Mouse (Mus musculus) cerebellum, postnatal 36 days (tissue): ENCODE results near the gene Fxyd4.

ENCODE experiments used
- DNase-seq, 2 experiments: peaks; one replicate each; pipeline ENCODE4 v3.0.0; 2021 to 2022; ENCODE audit warnings: mixed read lengths in 2 of 2

The Fxyd4 gene

DNA sequence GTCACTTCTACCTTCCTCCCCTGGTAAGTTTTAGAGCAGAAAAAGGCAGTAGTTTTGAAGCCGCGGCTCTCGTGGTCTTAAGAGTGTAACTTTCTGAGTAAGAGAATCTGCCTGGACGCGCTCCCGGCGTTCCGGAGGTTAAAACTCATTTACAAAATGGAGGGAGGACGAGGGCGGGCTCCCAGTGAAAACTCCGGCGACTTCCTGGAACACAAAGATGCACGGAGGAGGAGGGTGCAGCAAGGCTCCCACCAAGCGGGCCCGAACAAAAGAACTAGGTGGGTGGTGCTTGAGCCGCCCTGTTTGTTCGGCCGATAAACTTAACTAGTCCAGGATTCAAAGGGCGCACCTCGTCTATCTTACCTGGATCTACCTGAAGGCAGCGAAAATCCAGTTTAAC lies 19.9 kb downstream of the Fxyd4 start:
- peak; percentile 41 to 43 for DNase-seq

DNA sequence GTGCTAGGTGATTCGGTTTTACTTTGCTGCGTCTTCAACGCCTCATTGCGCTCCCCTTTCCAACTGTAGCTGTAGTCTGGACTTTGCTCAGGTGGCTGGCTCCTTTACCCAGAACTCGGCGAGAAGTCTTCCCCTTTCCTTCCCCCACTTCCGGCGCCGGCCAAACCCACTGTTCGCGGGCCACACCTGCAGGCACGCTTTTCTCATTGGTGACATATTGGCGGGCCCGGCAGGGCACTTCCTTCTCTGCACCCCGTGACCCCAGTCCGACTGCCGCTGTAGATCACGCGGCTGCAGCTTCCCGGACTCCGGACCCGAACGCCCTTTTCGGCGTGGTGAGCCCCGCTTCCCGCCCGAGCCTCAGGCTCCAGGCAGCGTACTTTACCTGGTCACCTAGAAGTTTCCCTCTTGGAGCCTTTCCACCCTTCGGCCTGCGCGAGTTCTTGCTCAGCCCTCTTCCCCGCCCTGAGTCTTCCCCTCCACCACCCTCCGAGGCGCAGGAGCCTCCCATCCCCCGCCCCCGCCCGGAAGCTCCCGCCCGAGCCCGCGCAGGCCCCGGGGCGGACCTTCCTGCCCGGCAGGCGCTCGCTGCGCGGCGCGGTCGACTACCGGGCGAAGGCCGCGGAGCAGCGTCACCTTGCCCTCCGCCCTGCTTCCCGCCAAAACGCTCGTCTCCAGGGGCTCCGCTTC lies 20.6 kb downstream of the Fxyd4 start:
- peak; percentile 76 for DNase-seq

DNA sequence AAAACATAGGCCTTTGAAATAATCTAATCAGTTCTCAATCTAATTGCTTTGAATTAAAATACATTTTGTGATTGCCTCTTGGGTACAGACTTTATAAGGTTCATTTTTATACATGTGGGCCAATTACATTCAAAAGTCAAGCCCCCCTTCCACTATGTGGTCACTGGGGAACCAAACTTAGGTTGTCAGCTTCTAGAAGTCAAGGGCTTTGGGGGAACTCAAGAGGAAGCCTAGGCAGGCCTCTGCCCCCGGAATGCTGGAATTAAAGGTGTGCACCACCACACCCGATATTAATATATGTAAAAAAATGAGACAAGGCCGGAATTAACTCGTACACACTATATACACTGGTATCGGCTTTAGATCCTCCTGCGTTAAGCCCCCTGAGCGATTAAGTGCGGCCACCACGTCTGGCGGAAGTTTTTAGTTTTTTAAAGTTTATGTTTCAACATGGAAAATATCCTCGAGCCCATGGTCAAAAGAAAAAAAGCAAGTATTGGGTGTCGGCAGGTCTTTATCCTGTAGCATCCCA lies 21.2 kb downstream of the Fxyd4 start:
- no peak for DNase-seq

DNA sequence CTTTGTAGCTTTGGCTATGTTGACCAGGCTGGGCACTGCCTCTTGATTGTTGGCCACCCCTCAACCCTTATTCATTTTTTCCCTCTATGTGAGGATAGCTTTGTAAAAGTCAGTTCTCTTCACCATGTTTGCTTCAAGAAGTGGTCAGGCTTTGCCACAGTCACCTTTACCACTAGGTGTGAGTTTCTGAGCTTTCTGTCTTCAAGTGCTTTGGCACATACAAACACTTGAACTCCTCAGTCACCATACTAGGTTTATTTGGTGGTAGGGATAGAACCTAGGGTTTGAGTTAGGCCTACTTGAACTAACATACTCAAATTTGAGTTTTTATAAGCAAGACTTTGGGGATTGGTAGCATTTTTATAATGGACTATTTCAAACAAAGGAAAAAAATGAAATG lies 23.0 kb downstream of the Fxyd4 start:
- DNase-seq: no peak

DNA sequence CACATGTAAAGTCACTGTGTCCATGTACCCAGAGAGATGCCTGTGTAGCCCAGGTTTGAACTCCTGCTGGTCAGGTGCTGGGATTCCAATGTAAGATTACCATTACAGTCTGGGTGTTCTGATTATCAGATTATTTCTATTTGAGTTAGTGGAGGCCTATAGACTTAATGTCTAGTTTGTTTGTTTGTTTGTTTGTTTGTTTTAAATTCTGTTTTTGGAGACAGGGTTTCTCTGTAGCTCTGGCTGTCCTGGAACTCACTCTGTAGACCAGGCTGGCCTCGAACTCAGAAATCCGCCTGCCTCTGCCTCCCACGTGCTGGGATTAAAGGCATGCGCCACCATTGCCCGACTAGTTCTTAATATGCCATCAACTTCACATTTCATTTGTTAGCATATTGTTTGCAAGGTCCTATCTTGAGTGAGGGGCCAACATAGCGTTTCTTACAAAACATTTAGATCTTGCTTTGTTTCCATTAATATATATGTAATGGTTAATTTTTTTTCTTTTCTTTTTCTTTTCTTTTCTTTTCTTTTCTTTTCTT lies 27.3 kb downstream of the Fxyd4 start:
- no peak for DNase-seq

DNA sequence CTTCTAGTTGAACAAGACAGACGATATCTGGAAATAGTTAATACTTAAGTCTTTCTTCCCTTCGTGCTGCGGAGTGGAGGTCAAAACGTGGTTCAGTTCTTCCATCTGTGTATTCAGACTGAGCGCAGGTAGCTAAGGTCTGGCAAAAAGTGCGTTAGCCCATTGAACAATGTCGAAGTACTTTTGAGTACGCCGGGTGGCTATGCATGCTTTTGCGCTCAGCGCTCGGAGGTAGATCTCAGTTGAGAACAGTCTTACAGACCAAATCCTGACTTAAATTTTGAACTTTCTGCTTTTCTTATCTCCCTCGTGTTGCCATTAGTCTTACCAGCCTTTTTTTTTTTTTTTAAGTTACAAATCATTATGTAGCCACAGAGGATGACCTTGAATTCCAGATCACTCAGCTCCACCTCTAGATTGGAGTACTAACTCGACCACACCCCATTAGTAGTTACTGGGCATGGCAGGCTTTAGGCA lies 29.0 kb downstream of the Fxyd4 start:
- no peak for DNase-seq

DNA sequence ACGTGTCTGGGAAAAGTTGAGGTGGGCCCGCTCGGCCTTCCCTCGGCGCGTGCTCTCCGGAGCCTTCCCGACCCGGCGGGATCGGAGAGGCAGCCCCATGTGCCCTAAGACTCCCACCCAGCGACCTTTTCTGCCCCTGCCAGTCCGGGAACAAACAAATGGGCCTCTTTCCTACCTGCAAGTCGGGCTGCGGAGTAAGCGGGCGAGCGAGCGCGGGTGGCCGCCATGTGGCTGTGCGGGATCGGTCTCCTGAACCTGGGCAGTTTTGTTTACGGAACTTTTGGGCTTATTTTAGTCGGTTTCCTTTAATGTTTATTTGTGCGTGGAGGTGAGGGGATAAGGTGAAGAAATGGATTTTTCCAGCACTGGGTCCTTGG lies 29.5 kb downstream of the Fxyd4 start:
- peak; percentile 14 to 20 for DNase-seq

DNA sequence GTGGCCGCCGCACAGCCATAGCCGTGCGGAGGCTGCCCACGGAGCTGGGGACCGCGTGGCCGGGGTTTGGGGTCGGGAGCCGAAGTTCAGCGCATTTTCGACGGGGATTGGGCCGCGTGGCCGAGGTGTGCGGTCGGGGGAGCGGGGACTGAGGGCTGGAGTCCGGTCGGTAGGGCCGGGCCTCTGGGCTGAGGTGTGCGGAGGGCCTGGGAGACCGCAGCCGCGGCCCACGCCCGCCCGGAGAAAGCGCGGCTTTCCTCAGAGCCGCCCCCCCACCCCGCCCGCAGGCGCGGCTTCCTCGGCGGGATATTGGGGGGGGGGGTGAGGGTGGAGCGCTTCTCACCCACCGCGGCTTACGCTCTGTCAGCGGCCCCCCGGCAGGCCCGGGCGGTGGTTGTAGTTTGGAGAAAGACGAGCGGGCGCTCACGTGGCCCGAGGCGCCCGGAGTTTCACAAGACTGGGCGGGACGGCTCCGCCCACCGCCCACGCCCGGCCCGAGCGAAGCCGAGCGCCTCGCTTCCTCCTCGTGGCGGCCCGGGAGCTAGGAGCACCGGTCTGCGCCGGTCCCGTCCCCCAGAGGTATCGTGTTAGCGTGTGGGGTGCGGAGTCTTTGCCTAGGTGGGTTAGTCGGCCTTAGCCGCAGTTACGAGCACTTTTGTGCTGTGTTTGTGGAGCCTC lies 30.1 kb downstream of the Fxyd4 start:
- peak; percentile 38 to 57 for DNase-seq

DNA sequence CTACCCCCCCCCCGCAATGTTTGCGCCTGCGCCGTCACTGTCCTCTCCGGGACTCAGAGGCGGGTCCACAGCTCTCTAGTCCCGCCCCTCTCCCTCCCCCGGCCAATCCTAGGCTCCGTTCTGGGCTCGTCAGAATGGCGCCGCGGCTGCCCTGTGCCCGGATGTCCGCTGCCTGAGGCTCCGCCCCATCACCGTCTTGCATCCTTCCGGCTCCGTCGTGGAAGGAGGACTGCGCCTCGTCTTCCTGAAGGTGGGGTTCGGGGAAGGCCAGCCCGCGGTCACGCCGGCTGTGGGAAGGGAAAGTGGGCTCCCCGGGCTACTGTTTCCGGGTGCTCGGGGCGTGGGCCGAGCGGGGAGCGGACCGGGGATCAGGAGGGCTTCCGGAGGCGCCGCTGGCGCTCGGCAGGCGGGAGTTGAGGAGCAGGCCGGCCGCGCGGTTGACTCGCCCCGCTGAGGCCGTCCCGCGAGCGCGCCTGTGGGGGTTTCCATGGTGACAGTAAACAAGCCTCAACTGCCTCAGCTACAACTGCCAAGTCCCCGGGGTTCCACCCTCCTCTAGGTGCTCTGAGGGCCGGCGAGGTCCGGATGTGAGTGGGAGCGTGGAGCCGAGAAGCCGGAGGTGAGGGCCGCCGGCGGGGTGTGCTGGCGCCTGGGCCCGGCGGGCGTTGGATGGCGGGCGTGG lies 30.8 kb downstream of the Fxyd4 start:
- peak; percentile 94 to 96 for DNase-seq

DNA sequence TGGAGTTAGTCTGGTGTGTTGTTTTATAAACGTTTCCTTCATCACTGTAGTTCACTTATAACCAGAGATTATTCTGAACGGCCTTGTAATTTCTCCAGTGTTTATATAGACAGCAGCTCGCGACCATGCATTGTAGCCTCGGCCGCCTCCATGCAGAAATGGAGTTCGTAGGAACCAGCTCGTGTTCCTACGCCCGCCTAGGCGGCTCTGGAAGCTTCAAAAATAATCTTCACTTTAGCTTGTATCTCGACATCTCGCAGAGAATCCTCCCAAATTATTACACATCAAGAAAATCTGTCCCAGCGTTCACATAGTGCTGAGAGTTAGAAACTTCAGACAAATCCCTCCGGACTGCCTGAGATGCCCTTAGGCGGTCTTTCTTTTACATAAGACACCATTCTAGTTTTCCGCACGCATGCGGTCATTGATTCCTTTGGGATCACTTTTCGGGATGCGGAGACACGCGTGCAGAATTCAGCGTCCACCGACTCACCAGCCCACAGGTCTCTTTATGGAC lies 31.4 kb downstream of the Fxyd4 start:
- peak; percentile 41 to 72 for DNase-seq

DNA sequence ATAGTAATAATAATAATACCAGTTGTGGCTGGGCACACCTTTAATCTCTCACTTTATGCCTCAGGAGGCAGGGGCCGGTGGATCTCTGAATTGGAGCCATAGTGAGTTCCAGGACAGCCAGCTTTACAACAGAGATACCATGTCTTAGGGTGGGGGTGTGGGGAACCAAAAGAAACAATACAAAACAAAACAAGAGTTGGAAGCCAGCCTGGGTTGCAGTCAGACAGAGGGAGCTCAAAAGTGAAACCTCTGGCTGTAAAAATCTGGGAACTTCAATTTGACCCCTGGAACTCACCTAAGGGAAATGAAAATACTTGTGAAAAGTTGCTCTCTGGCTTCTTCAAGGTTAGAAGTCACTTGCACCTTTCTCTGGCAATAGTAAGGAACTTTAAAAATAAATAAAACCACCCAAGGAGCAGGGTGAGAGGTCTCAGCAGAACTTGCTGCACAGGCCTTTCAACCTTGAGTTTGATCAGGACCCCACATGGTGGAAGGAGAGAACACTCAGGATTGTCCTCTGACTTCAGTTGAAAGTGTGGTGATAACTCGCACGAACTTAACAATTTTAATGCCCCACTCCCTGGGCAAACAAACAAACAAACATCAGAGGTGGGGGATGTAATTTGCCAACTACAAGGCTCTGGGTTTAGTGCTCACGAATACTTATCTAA lies 32.1 kb downstream of the Fxyd4 start:
- no peak for DNase-seq

DNA sequence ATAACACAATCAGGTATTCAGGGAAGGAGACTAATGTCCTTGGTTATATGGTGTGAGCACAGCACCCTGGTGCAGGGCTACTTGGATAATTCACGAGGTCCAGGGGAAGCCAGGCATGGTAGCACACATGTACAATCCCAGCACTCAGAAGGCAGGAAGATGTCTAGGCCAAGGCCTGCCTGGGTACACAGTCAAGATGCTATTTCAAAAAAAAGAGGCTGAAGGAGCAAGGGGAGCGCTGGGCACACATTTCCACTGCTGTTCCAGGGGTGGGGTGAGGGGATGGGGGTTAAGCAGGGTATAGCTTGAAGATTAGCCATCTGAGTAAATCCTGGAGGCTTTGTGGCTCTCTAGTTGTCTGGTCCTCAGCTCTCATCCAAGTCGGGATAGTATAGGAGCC lies 33.7 kb downstream of the Fxyd4 start:
- no peak for DNase-seq

DNA sequence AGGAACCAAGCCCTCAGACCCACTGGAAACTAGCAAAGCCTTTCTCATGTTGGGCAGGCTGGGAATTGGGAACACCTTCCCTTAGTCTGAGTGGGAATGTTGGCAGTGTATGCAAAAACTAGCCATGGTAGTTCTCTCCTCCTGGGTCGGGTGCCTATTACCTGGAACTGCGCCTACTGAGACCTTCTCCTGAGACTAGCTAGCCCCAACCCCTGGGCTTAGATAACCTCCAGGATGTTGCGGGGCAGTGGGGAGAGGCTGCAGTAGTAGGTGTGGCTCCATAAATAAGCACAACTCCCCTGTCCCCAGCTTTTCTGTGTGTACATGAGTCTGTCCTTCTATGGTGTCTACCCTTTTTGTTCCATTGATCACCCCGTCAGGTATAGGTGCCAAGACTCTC lies 34.9 kb downstream of the Fxyd4 start:
- no peak for DNase-seq

DNA sequence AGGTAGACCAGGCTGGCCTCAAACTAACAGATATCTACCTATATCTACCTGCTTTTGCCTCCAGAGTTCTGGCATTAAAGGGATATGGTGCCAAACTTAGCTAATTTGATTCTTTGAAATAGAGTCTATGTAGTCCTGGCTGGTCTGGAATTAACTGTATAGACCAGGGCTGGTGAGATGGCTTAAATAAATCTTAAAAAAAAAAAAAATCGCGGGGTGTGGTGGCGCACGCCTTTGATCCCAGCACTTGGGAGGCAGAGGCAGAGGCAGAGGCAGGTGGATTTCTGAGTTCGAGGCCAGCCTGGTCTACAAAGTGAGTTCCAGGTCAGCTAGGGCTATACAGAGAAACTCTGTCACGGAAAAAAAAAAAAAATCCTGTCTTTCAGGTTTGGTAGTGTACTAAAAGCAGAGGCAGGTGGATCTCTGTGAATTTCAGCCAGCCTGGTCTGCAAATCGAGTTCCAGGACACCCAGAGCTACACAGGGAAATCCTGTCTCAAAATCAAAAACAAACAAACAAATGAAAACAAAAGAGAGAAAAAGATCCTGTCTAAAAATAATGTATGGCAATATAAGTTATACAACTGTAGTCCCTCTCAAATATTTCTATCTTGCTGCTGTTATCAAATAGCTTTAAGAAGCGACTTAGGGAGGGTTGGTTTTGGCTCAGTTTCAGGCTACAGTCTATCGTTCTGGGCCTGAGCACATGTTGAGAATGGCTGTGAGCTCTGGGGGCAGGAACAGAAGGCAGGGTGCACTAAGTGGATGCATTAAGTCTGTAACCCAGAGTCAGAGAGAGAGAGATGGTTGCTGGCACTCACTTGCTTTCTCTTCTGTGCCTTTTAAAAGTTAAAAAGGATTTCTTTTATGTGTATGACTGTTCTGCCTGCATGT lies 35.7 kb downstream of the Fxyd4 start:
- no peak for DNase-seq

DNA sequence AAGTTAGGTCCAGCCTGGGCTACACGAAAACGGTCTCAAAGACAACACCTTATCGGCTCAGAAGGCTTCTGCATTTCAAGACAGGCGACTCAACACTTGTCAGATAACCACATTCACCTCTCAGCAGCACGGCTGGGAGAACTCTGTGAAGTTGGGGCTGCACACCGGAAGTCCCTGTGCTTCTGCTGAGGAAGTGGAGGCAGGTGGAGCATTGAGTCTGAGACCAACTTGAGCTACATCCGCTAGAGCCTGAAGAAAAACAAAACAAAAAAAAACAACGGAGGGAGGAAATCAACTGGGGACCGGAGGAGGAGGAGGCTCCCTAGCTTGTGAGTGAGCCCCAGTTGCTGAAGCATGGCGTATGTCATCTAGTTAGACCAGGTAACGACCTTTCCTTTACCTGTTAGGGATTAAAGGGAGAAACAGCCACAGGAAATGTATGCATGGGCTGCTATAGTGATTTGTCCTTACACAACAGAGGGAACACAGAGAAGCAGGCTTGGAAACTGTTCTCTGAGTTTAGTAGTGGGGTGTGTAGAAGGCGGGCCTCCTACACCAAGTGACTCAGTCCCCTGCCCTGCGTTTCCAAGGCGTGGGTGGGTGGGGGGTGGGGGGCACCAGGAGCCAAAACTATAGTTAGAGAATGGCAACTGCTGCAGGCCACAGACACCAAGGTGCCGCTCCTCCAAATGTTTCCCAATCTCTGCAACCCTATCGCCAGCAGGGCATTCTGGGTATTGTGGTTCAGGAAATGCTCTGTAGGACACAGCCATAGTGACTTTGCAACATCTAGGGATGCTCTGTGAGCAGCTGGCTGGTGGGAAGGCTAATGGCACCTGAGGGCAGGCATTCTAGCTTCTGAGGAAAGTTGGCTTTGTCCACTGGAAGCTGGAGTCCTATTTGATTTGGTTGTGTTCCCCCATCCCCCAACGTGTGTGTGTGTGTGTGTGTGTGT lies 37.1 kb downstream of the Fxyd4 start, which contains the start of gene Hnrnpf:
Hnrnpf (plus strand) TSS at position 199 of the 955 bp plus-strand sequence.
- no peak for DNase-seq

DNA sequence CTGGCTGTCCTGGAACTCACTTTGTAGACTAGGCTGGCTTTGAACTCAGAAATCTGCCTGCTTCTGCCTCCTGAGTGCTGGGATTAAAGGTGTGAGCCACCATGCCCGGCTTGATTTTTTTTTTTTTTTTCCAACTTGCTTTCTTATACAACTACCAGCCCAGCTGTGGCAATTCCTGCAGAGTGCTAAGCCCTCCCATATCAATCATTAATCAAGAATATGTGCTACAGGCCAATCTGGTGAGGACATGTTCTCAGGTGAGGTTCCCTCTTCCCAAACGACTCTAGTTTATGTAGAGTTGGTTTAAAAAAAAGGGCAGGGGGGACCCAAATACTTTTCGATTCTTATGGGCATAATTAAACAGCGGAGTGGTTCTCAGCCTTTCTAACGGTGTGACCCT lies 39.7 kb downstream of the Fxyd4 start:
- no peak for DNase-seq

DNA sequence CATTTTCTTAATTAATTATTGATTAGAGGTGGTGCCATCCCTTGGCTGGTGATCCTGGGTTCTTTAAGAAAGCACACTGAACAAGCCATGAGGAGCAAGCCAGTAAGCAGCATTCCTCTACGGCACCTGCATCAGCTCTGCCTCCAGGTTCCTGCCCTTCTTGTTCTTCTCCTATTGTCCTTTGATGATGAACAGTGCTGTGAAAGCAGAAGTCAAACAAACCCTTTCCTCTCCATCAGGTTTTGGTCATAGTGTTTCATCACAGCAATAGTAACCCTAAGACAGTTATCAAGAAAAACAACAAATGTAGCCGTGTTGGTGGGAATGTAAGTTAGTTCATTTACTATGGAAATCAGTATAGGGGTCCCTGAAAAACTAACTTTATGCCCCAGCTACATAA lies 44.1 kb downstream of the Fxyd4 start:
- DNase-seq: no peak

DNA sequence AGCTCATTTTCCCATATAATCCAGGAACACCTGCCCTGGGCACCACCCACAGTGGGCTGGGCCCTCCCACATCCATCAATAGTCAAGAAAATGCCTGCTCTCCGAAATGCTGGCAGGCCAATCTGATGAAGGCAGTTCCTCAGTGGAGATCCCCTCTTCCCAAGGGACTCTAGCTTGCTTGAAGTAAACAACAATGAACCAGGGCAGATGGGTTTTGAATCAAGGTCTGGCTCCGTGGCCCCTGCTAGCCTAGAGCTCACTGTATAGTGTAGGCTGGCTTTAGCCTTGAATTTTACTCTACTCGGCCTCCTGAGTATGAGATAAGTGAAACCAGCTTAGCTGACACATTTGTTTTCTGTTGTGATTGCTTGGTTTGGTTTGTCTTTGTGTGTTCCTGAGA lies 45.1 kb downstream of the Fxyd4 start:
- DNase-seq: no peak

DNA sequence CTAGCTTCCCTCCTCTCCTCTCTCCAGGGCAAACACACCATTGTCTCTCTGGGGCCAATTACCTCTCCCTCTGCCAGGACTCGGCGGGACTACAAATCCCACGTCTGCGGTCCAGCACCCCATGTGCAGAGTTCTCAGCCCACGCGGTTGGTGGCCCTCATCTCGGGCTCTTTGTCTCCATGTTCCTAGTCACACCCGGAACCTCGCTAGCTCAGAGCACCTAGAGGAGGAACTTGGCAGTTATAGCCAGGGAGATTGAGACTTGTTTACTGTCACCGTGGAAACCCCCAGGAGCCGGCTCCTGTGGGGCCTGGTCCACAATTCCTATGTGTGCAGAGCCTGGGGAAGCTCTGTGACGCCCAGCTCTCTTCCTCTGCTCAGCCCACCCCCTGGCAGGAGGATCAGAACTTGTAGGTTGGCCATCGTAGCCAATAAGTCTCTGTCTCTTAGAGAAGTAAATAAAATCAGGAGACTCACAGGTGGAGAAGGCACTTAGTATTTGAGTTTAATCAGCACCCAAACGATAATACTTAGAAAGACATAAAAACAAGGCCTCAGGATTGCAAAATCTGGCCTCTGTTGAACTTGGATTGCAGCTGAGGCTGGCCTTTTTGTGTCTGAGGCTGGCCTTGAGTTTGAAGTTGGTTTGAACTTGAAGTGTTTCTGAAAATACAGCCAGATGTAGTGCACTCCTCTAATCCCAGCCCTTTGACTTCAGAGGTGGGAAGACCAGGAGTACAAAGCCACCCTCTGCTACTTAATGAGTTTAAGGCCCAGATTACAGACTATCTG lies 45.9 kb downstream of the Fxyd4 start:
- DNase-seq: no peak
